Mouse (Mus musculus) Patski (cell line): ENCODE data around the gene Prokr2. TPM values are rescaled to one million over a fixed set of nuclear protein-coding genes. Genes with fewer than 3 reads are reported as not detected.
"Not testable (repeated sequence)": the region's sequence is repeated elsewhere in the genome, so short reads cannot be mapped to it uniquely, and the experiment has no call there.

ENCODE experiments used
- ATAC-seq: fragments of 100-300 bp; one replicate; pipeline ENCODE4 v1.8.0; 2021
- CTCF ChIA-PET: fragments of 350-600 bp; sonication (Branson Sonifier 250); formaldehyde crosslinking; loops from one replicate; lab custom pipeline; 2022; ENCODE audit warnings: inconsistent platforms; lab: Charles Lee
- POLR2A ChIA-PET: fragments of 350-600 bp; sonication (Branson Sonifier 250); formaldehyde crosslinking; loops from one replicate; lab custom pipeline; 2022; ENCODE audit warnings: antibody characterized with exemption, inconsistent platforms; lab: Charles Lee
- DNase-seq: peaks from one replicate; pipeline ENCODE4 v3.0.0-alpha.2; 2011; ENCODE audit warnings: low read depth, low spot score
- H3K27me3 ChIP-seq: fragments of 371-371 bp; one replicate; pipeline ENCODE4 v1.5.1; 2021
- CTCF ChIP-seq: fragments of 100-300 bp; IDR thresholded peaks from one replicate; pipeline ENCODE4 v1.5.1; 2021
- in situ Hi-C: fragments of 300-500 bp; cut with MboI; formaldehyde crosslinking; loops from 3 replicates; pipeline ENCODE4 v1.11.1; 2018; ENCODE audit warnings: low pct_unique_long_range_greater_than_20kb, mixed read lengths
- polyA plus RNA-seq: library from polyadenylated mRNA; unstranded; gene quantifications from one replicate; pipeline ENCODE4 v1.2.3, GENCODE M21; 2021

Gene Prokr2
- polyA plus RNA-seq, 1 experiment from 2014 or later, result not detected

DNA sequence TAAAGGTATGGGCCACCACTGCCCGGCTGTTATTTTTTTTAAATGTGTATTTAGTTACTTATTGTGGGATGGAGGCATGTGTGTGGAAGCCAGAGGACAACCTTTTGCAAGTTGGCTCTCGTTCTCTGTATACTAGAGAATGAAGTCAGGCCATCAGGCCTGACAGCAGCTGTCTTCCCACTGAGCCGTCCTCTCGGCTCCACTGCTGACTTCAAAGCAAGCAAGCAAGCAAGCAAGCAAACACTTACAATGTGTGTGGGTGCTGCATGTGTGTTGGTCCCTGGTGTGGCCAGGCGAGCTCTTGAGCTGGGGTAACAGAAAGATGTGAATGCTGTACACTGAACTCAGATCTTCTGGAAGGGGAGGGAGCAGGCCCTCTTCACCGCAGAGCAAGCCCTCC, 94.4 kb downstream of the Prokr2 start:
- DNase-seq, result no peak
- TF ChIP-seq CTCF, result no peak
- in situ Hi-C loops, result no loop called here
- H3K27me3 ChIP-seq, result no peaks in the 10 kb centered on the region
- no peak for ATAC-seq
- CTCF ChIA-PET, result interaction anchor here (2.0 kb wide), 1 partner anchor 11 kb away, joined by 5 read pairs; no protein-coding TSS in a partner anchor
- POLR2A ChIA-PET, result interaction anchor here (0.6 kb wide), 1 partner anchor 28 kb away, joined by 4 read pairs; no protein-coding TSS in a partner anchor

DNA sequence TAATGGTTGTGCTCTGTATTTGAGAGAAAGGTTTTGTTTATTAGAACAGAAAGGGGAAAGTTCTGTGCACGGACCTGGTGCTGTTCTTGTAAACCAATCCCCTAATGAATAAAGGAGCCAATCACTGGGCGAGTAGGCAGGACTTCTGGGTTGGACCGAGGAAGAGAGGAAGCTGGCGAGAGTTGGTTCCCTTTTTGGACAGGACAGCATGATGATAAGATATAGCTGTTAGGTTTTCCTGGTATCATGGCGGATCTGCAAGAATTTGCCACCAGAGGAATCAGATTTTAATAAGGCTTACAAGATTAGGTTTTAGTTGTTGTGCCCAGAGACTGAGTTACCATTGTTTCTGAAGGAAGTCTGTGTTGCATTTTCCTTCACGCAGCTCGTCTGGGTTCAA, 96.0 kb downstream of the Prokr2 start:
- CTCF ChIA-PET, DNase-seq, H3K27me3 ChIP-seq, ATAC-seq, in situ Hi-C loops, POLR2A ChIA-PET: not testable (repeated sequence)

Other genes with a start within 250 kb of the Prokr2 start
- 19.7 TPM for gene Slc23a2, start 240.3 kb downstream of the Prokr2 start, polyA plus RNA-seq
- gene Tmem230, start 137.6 kb downstream of the Prokr2 start, polyA plus RNA-seq, result 26.9 TPM
- 120 TPM for gene Pcna, start 132.1 kb downstream of the Prokr2 start, polyA plus RNA-seq
- 48.0 TPM for gene Cds2, start 122.3 kb downstream of the Prokr2 start, polyA plus RNA-seq
- 12.6 TPM for gene Gpcpd1, start 202.3 kb upstream of the Prokr2 start, polyA plus RNA-seq